Mouse (Mus musculus) limb, embryonic 12.5 days (tissue): ENCODE measurements around the gene Gm11232. TPM values are rescaled to one million over a fixed set of nuclear protein-coding genes. Genes with fewer than 3 reads are reported as not detected.

Experiments used
- ATAC-seq: fragments of 200-750 bp; cut with Nextera tagmentation; 2 replicates; pipeline ENCODE4 v1.8.0; 2017; ENCODE audit warnings: low read depth, moderate TSS enrichment; ENCODE audit not compliant: insufficient number of reproducible peaks, insufficient read depth, low FRiP score, low TSS enrichment
- H3K27ac ChIP-seq: fragments of 300-500 bp; sonication (generic); 2 replicates; pipeline ENCODE4 v1.5.1; 2016; ENCODE audit warnings: mild to moderate bottlenecking, moderate library complexity
- H3K27me3 ChIP-seq: fragments of 300-500 bp; sonication (generic); 2 replicates; pipeline ENCODE4 v1.6.1; 2016; ENCODE audit warnings: mild to moderate bottlenecking, moderate library complexity
- H3K36me3 ChIP-seq: fragments of 300-500 bp; sonication (generic); 2 replicates; pipeline ENCODE4 v1.6.1; 2016; ENCODE audit warnings: mild to moderate bottlenecking, moderate library complexity
- H3K4me1 ChIP-seq: fragments of 300-500 bp; sonication (generic); replicated peaks from 2 replicates; pipeline ENCODE4 v1.6.1; 2016
- H3K4me2 ChIP-seq: fragments of 300-500 bp; sonication (generic); 2 replicates; pipeline ENCODE4 v1.6.1; 2016; ENCODE audit warnings: mild to moderate bottlenecking, moderate library complexity
- H3K4me3 ChIP-seq: fragments of 300-500 bp; sonication (generic); replicated peaks from 2 replicates; pipeline ENCODE4 v1.5.1; 2016; ENCODE audit warnings: mild to moderate bottlenecking
- H3K9ac ChIP-seq: fragments of 300-500 bp; sonication (generic); replicated peaks from 2 replicates; pipeline ENCODE4 v1.6.1; 2016; ENCODE audit warnings: mild to moderate bottlenecking, moderate library complexity
- H3K9me3 ChIP-seq: fragments of 300-500 bp; sonication (generic); 2 replicates; pipeline ENCODE4 v1.6.1; 2016; ENCODE audit warnings: mild to moderate bottlenecking, moderate library complexity
- WGBS: fragments of 180-500 bp; shearing (Covaris S2); methylation state at CpG from one replicate; pipeline ENCODE4 v1.1.7; 2016; 5-methylcytosine and 5-hydroxymethylcytosine counted together
- polyA plus RNA-seq: library from polyadenylated mRNA; unstranded; fragments of >200 nt; fragmentation: Nextera tagmentation; extraction: Ambion mirVana; gene quantifications from 2 replicates; pipeline ENCODE4 v1.2.1, GENCODE M21; 2016

The Gm11232 gene
- polyA plus RNA-seq = not detected in 2 replicates

GRCm38 (mm10) chr4:71757865-71758264 lies at the start of gene Gm11232:
TSS of gene Gm11232 (minus strand) at chr4:71757965.
- Histone ChIP-seq H3K4me3 (no peak within 1 kb of the TSS), H3K4me2 (no peak within 1 kb of the TSS), H3K27me3 (no peaks in the 10 kb centered on the region), H3K9ac (no peak within 1 kb of the TSS), H3K9me3 (no peaks in the 10 kb centered on the region), H3K27ac (no peak within 1 kb of the TSS), H3K36me3 (no peaks in the 10 kb centered on the region), H3K4me1 (no peaks in the 10 kb centered on the region)
- 70% methylated on average over 2 of the region's 2 CpGs for WGBS
- ATAC-seq = no peak

GRCm38 (mm10) chr4:71805977-71806534 lies 48.3 kb upstream of the Gm11232 start:
- no peaks in the 10 kb centered on the region for H3K4me1 ChIP-seq
- no peaks in the 10 kb centered on the region for H3K9me3 ChIP-seq
- H3K4me2 ChIP-seq = no peak overlapping the region
- no peak overlapping the region for H3K4me3 ChIP-seq
- ATAC-seq = no peak
- no peak overlapping the region for H3K27ac ChIP-seq
- 67% methylated on average over 2 of the region's 2 CpGs for WGBS
- no peak overlapping the region for H3K9ac ChIP-seq
- H3K27me3 ChIP-seq = no peaks in the 10 kb centered on the region
- no peaks in the 10 kb centered on the region for H3K36me3 ChIP-seq

GRCm38 (mm10) chr4:71765529-71765928 lies 7.8 kb upstream of the Gm11232 start:
- no peak for ATAC-seq
- H3K9ac ChIP-seq = no peak overlapping the region
- no peak overlapping the region for H3K4me2 ChIP-seq
- H3K36me3 ChIP-seq = no peaks in the 10 kb centered on the region
- H3K4me3 ChIP-seq = no peak overlapping the region
- no peak overlapping the region for H3K27ac ChIP-seq
- H3K9me3 ChIP-seq = no peaks in the 10 kb centered on the region
- 76% methylated on average over 1 of the region's 1 CpGs for WGBS
- no peaks in the 10 kb centered on the region for H3K4me1 ChIP-seq
- H3K27me3 ChIP-seq = no peaks in the 10 kb centered on the region

GRCm38 (mm10) chr4:71765071-71765470 lies 7.3 kb upstream of the Gm11232 start:
- no peaks in the 10 kb centered on the region for H3K27me3 ChIP-seq

GRCm38 (mm10) chr4:71756441-71757221 lies 1.1 kb downstream of the Gm11232 start:
- 83% methylated on average over 11 of the region's 11 CpGs for WGBS
- no peak for ATAC-seq

More at GRCm38 (mm10) chr4:71765071-71765470, 7.3 kb upstream of the Gm11232 start:
- no peak overlapping the region for H3K9ac ChIP-seq
- H3K4me1 ChIP-seq = no peaks in the 10 kb centered on the region
- H3K27ac ChIP-seq = no peak overlapping the region
- no peaks in the 10 kb centered on the region for H3K9me3 ChIP-seq
- H3K4me3 ChIP-seq = no peak overlapping the region
- ATAC-seq = no peak
- 52% methylated on average over 3 of the region's 3 CpGs for WGBS
- H3K36me3 ChIP-seq = no peaks in the 10 kb centered on the region
- H3K4me2 ChIP-seq = no peak overlapping the region

GRCm38 (mm10) chr4:71745741-71746140 lies 12.0 kb downstream of the Gm11232 start:
- no peak overlapping the region for H3K9ac ChIP-seq
- H3K9me3 ChIP-seq = no peaks in the 10 kb centered on the region
- no peaks in the 10 kb centered on the region for H3K4me1 ChIP-seq
- H3K27me3 ChIP-seq = no peaks in the 10 kb centered on the region
- no peak for ATAC-seq
- 50% methylated on average over 1 of the region's 1 CpGs for WGBS
- H3K4me3 ChIP-seq = no peak overlapping the region
- H3K36me3 ChIP-seq = no peaks in the 10 kb centered on the region
- H3K4me2 ChIP-seq = no peak overlapping the region
- no peak overlapping the region for H3K27ac ChIP-seq

More at GRCm38 (mm10) chr4:71756441-71757221, 1.1 kb downstream of the Gm11232 start:
- Histone ChIP-seq H3K4me1 (no peaks in the 10 kb centered on the region), H3K4me3 (no peak overlapping the region), H3K9me3 (no peaks in the 10 kb centered on the region), H3K4me2 (no peak overlapping the region), H3K27me3 (no peaks in the 10 kb centered on the region), H3K36me3 (no peaks in the 10 kb centered on the region), H3K9ac (no peak overlapping the region), H3K27ac (no peak overlapping the region)

GRCm38 (mm10) chr4:71736529-71736928 lies 21.2 kb downstream of the Gm11232 start:
- Histone ChIP-seq H3K9me3 (no peaks in the 10 kb centered on the region), H3K27ac (no peak overlapping the region), H3K36me3 (no peaks in the 10 kb centered on the region), H3K4me1 (no peaks in the 10 kb centered on the region), H3K27me3 (no peaks in the 10 kb centered on the region), H3K9ac (no peak overlapping the region), H3K4me3 (no peak overlapping the region), H3K4me2 (no peak overlapping the region)
- no peak for ATAC-seq

- Histone ChIP-seq H3K9ac (no peak overlapping the region), H3K4me3 (no peak overlapping the region), H3K9me3 (no peaks in the 10 kb centered on the region), H3K27me3 (no peaks in the 10 kb centered on the region), H3K27ac (no peak overlapping the region), H3K36me3 (no peaks in the 10 kb centered on the region), H3K4me2 (no peak overlapping the region), H3K4me1 (no peaks in the 10 kb centered on the region)
- no peak for ATAC-seq
- 84% methylated on average over 3 of the region's 3 CpGs for WGBS
These were observed 22.5 kb downstream of the Gm11232 start for GRCm38 (mm10) chr4:71735261-71735660.

- Histone ChIP-seq H3K27ac (no peak overlapping the region), H3K4me3 (no peak overlapping the region), H3K36me3 (no peaks in the 10 kb centered on the region), H3K4me1 (no peaks in the 10 kb centered on the region), H3K27me3 (no peaks in the 10 kb centered on the region), H3K4me2 (no peak overlapping the region), H3K9ac (no peak overlapping the region), H3K9me3 (no peaks in the 10 kb centered on the region)
- ATAC-seq = no peak
These were observed 28.4 kb downstream of the Gm11232 start for GRCm38 (mm10) chr4:71729401-71729800.

- no peak overlapping the region for H3K4me2 ChIP-seq
- H3K27me3 ChIP-seq = no peaks in the 10 kb centered on the region
- H3K4me3 ChIP-seq = no peak overlapping the region
- no peak for ATAC-seq
- no peak overlapping the region for H3K27ac ChIP-seq
- no peaks in the 10 kb centered on the region for H3K36me3 ChIP-seq
- no peak overlapping the region for H3K9ac ChIP-seq
- no peaks in the 10 kb centered on the region for H3K4me1 ChIP-seq
- H3K9me3 ChIP-seq = no peaks in the 10 kb centered on the region
- WGBS = 51% methylated on average over 2 of the region's 2 CpGs
These were observed 30.2 kb downstream of the Gm11232 start for GRCm38 (mm10) chr4:71727611-71728010.

- no peaks in the 10 kb centered on the region for H3K9me3 ChIP-seq
- no peak overlapping the region for H3K27ac ChIP-seq
- WGBS = 81% methylated on average over 4 of the region's 4 CpGs
- no peaks in the 10 kb centered on the region for H3K4me1 ChIP-seq
- no peaks in the 10 kb centered on the region for H3K27me3 ChIP-seq
- no peaks in the 10 kb centered on the region for H3K36me3 ChIP-seq
- H3K4me3 ChIP-seq = no peak overlapping the region
- H3K9ac ChIP-seq = no peak overlapping the region
- no peak overlapping the region for H3K4me2 ChIP-seq
- no peak for ATAC-seq
These were observed 30.7 kb downstream of the Gm11232 start for GRCm38 (mm10) chr4:71727056-71727455.

- H3K4me3 ChIP-seq = no peak overlapping the region
- no peaks in the 10 kb centered on the region for H3K27me3 ChIP-seq
- no peaks in the 10 kb centered on the region for H3K4me1 ChIP-seq
- H3K36me3 ChIP-seq = no peaks in the 10 kb centered on the region
- H3K9me3 ChIP-seq = no peaks in the 10 kb centered on the region
- no peak for ATAC-seq
- WGBS = 38% methylated on average over 2 of the region's 2 CpGs
- no peak overlapping the region for H3K4me2 ChIP-seq
- H3K9ac ChIP-seq = no peak overlapping the region
- no peak overlapping the region for H3K27ac ChIP-seq
These were observed 31.9 kb downstream of the Gm11232 start for GRCm38 (mm10) chr4:71725889-71726288.
